Mouse (Mus musculus) embryonic fibroblast, embryonic 13.5 days (primary cell): ENCODE measurements around the gene Osbpl5.

Experiments
- CTCF ChIP-seq: IDR thresholded peaks from 2 replicates; pipeline ENCODE4 v1.5.1; 2011; ENCODE audit warnings: mild to moderate bottlenecking, control low read depth, low read length, moderate library complexity, borderline replicate concordance; ENCODE audit not compliant: insufficient read depth
- POLR2A ChIP-seq: IDR thresholded peaks from 2 replicates; pipeline ENCODE4 v1.6.1; 2011; ENCODE audit warnings: low read depth, mild to moderate bottlenecking, control low read depth, low read length, moderate library complexity

GRCm38 (mm10) chr7:143751380-143751779 lies 5.4 kb downstream of the Osbpl5 start:
- TF ChIP-seq POLR2A (no peak), CTCF (no peak)
